Mouse (Mus musculus) liver, postnatal 0 days (tissue): ENCODE measurements at regions not wholly inside any gene's neighbourhood (a gene's known extent, or its start where the extent isn't known, plus 50 kb on each side); places are given as distances from the start of the nearest gene placed in this dataset.

ENCODE experiments used
- ATAC-seq: fragments of 200-750 bp; cut with Nextera tagmentation; 2 replicates; pipeline ENCODE4 v1.8.0; 2017; ENCODE audit warnings: mild to moderate bottlenecking, moderate library complexity
- DNase-seq: peaks from one replicate; pipeline ENCODE4 v3.0.0-alpha.2; 2016
- H3K27ac ChIP-seq: fragments of 300-500 bp; sonication (generic); 2 replicates; pipeline ENCODE4 v1.5.1; 2014; ENCODE audit warnings: antibody characterized with exemption, moderate library complexity, mild to moderate bottlenecking, low read depth
- H3K27me3 ChIP-seq: fragments of 300-500 bp; sonication (generic); 2 replicates; pipeline ENCODE4 v1.6.1; 2014; ENCODE audit warnings: low read length, control low read depth, mixed read lengths; ENCODE audit not compliant: insufficient read depth
- H3K36me3 ChIP-seq: fragments of 300-500 bp; sonication (generic); replicated peaks from 2 replicates; pipeline ENCODE4 v1.6.1; 2014; ENCODE audit warnings: mild to moderate bottlenecking, control low read depth, low read length, moderate library complexity, mixed read lengths; ENCODE audit not compliant: insufficient read depth
- H3K4me1 ChIP-seq: fragments of 300-500 bp; sonication (generic); 2 replicates; pipeline ENCODE4 v1.6.1; 2014; ENCODE audit warnings: antibody characterized with exemption, mild to moderate bottlenecking, control low read depth; ENCODE audit not compliant: insufficient read depth
- H3K4me2 ChIP-seq: fragments of 300-500 bp; sonication (generic); 2 replicates; pipeline ENCODE4 v1.6.1; 2014; ENCODE audit warnings: low read depth, mild to moderate bottlenecking, low read length, moderate library complexity, mixed read lengths
- H3K4me3 ChIP-seq: fragments of 300-500 bp; sonication (generic); 2 replicates; pipeline ENCODE4 v1.5.1; 2014; ENCODE audit warnings: low read depth, low read length
- H3K9ac ChIP-seq: fragments of 300-500 bp; sonication (generic); replicated peaks from 2 replicates; pipeline ENCODE4 v1.6.1; 2014; ENCODE audit warnings: mild to moderate bottlenecking, moderate library complexity
- H3K9me3 ChIP-seq: fragments of 300-500 bp; sonication (generic); 2 replicates; pipeline ENCODE4 v1.6.1; 2016; ENCODE audit warnings: mild to moderate bottlenecking, control low read depth, low read length, mixed read lengths
- CTCF ChIP-seq: sonication (generic); IDR thresholded peaks from 2 replicates; pipeline ENCODE4 v1.5.1; 2016; ENCODE audit warnings: antibody characterized with exemption, low read depth
- EP300 ChIP-seq: IDR thresholded peaks from 2 replicates; pipeline ENCODE4 v1.6.1; 2016; ENCODE audit warnings: antibody characterized with exemption, low read depth, mild to moderate bottlenecking
- WGBS: fragments of 180-500 bp; shearing (Covaris S2); extraction: QIAGEN DNeasy Blood & Tissue Kit; methylation state at CpG from one replicate; pipeline ENCODE4 v1.1.7; 2014; ENCODE audit not compliant: insufficient replicate concordance; 5-methylcytosine and 5-hydroxymethylcytosine counted together

GRCm38 (mm10) chr8:48896687-48897086, 52.9 kb upstream of the Tenm3 start:
- Histone ChIP-seq H3K27me3 (no peaks in the 10 kb centered on the region), H3K4me1 (no peaks in the 10 kb centered on the region), H3K4me2 (no peak overlapping the region), H3K9ac (no peak overlapping the region), H3K36me3 (no peaks in the 10 kb centered on the region), H3K9me3 (no peaks in the 10 kb centered on the region), H3K4me3 (no peak overlapping the region), H3K27ac (no peak overlapping the region)
- 84% methylated on average over 2 of the region's 2 CpGs for WGBS
- DNase-seq (no peak), ATAC-seq (no peak)
- TF ChIP-seq EP300 = no peak
- no peak for TF ChIP-seq CTCF

GRCm38 (mm10) chr8:48896251-48896650, 52.5 kb upstream of the Tenm3 start:
- H3K36me3 ChIP-seq = no peaks in the 10 kb centered on the region
- no peak for DNase-seq
- no peak for ATAC-seq
- no peaks in the 10 kb centered on the region for H3K4me1 ChIP-seq
- H3K4me3 ChIP-seq = no peak overlapping the region
- no peaks in the 10 kb centered on the region for H3K27me3 ChIP-seq
- H3K4me2 ChIP-seq = no peak overlapping the region
- WGBS = 74% methylated on average over 7 of the region's 7 CpGs
- no peak overlapping the region for H3K9ac ChIP-seq
- no peak for TF ChIP-seq CTCF
- no peak for TF ChIP-seq EP300
- H3K27ac ChIP-seq = no peak overlapping the region
- H3K9me3 ChIP-seq = no peaks in the 10 kb centered on the region

GRCm38 (mm10) chr8:48895586-48895985, 51.8 kb upstream of the Tenm3 start:
- no peak for TF ChIP-seq CTCF
- no peak for TF ChIP-seq EP300
- DNase-seq (no peak), ATAC-seq (no peak)
- H3K9me3 ChIP-seq = no peaks in the 10 kb centered on the region
- H3K9ac ChIP-seq = no peak overlapping the region
- H3K27me3 ChIP-seq = no peaks in the 10 kb centered on the region
- H3K4me1 ChIP-seq = no peaks in the 10 kb centered on the region
- no peak overlapping the region for H3K27ac ChIP-seq
- no peak overlapping the region for H3K4me3 ChIP-seq
- WGBS = 65% methylated on average over 8 of the region's 8 CpGs
- H3K4me2 ChIP-seq = no peak overlapping the region
- no peaks in the 10 kb centered on the region for H3K36me3 ChIP-seq
